Mouse (Mus musculus): ENCODE data around the gene Gm12394.
"Not testable (repeated sequence)": the region's sequence is repeated elsewhere in the genome, so short reads cannot be mapped to it uniquely, and the experiment has no call there.

The Gm12394 gene

GRCm38 (mm10) chr4:42856671-42857070 lies at the start of gene Gm12394:
Gene Gm12394 (minus strand): TSS chr4:42856771.
- in situ Hi-C loops (cut with MboI; ENCODE audit: low pct_unique_long_range_greater_than_20kb in 1 of 2, low sequenced_read_pairs in 2 of 2, unreplicated experiment in 1 of 2): not testable (repeated sequence)

- in situ Hi-C loops (cut with MboI; ENCODE audit: low pct_unique_long_range_greater_than_20kb in 1 of 2, low sequenced_read_pairs in 2 of 2, unreplicated experiment in 1 of 2): no loop called here
Measured at GRCm38 (mm10) chr4:42904966-42905365, 48.4 kb upstream of the Gm12394 start.

GRCm38 (mm10) chr4:42904523-42904922 lies 48.0 kb upstream of the Gm12394 start:
- in situ Hi-C loops (cut with MboI; ENCODE audit: low pct_unique_long_range_greater_than_20kb in 1 of 2, low sequenced_read_pairs in 2 of 2, unreplicated experiment in 1 of 2): no loop called here

GRCm38 (mm10) chr4:42903942-42904341 lies 47.4 kb upstream of the Gm12394 start:
- in situ Hi-C loops (cut with MboI; ENCODE audit: low pct_unique_long_range_greater_than_20kb in 1 of 2, low sequenced_read_pairs in 2 of 2, unreplicated experiment in 1 of 2): no loop called here

- in situ Hi-C loops (cut with MboI; ENCODE audit: low pct_unique_long_range_greater_than_20kb in 1 of 2, low sequenced_read_pairs in 2 of 2, unreplicated experiment in 1 of 2): no loop called here
Measured at GRCm38 (mm10) chr4:42902730-42903129, 46.2 kb upstream of the Gm12394 start.

- in situ Hi-C loops (cut with MboI; ENCODE audit: low pct_unique_long_range_greater_than_20kb in 1 of 2, low sequenced_read_pairs in 2 of 2, unreplicated experiment in 1 of 2): no loop called here
Measured at GRCm38 (mm10) chr4:42902174-42902573, 45.6 kb upstream of the Gm12394 start.

- in situ Hi-C loops (cut with MboI; ENCODE audit: low pct_unique_long_range_greater_than_20kb in 1 of 2, low sequenced_read_pairs in 2 of 2, unreplicated experiment in 1 of 2): no loop called here
Measured at GRCm38 (mm10) chr4:42900878-42901277, 44.3 kb upstream of the Gm12394 start.

- in situ Hi-C loops (cut with MboI; ENCODE audit: low pct_unique_long_range_greater_than_20kb in 1 of 2, low sequenced_read_pairs in 2 of 2, unreplicated experiment in 1 of 2): no loop called here
Measured at GRCm38 (mm10) chr4:42898914-42899313, 42.3 kb upstream of the Gm12394 start.

GRCm38 (mm10) chr4:42895118-42895517 lies 38.5 kb upstream of the Gm12394 start:
- in situ Hi-C loops (cut with MboI; ENCODE audit: low pct_unique_long_range_greater_than_20kb in 1 of 2, low sequenced_read_pairs in 2 of 2, unreplicated experiment in 1 of 2): no loop called here

- in situ Hi-C loops (cut with MboI; ENCODE audit: low pct_unique_long_range_greater_than_20kb in 1 of 2, low sequenced_read_pairs in 2 of 2, unreplicated experiment in 1 of 2): no loop called here
Measured at GRCm38 (mm10) chr4:42891176-42891575, 34.6 kb upstream of the Gm12394 start.

GRCm38 (mm10) chr4:42888806-42889205 lies 32.2 kb upstream of the Gm12394 start:
- in situ Hi-C loops (cut with MboI; ENCODE audit: low pct_unique_long_range_greater_than_20kb in 1 of 2, low sequenced_read_pairs in 2 of 2, unreplicated experiment in 1 of 2): no loop called here

- in situ Hi-C loops (cut with MboI; ENCODE audit: low pct_unique_long_range_greater_than_20kb in 1 of 2, low sequenced_read_pairs in 2 of 2, unreplicated experiment in 1 of 2): no loop called here
Measured at GRCm38 (mm10) chr4:42886926-42887325, 30.4 kb upstream of the Gm12394 start.

- in situ Hi-C loops (cut with MboI; ENCODE audit: low pct_unique_long_range_greater_than_20kb in 1 of 2, low sequenced_read_pairs in 2 of 2, unreplicated experiment in 1 of 2): no loop called here
Measured at GRCm38 (mm10) chr4:42880677-42880948, 24.0 kb upstream of the Gm12394 start.

- in situ Hi-C loops (cut with MboI; ENCODE audit: low pct_unique_long_range_greater_than_20kb in 1 of 2, low sequenced_read_pairs in 2 of 2, unreplicated experiment in 1 of 2): loop anchor here in 1 of 2 experiments (5.0 kb wide), 1 partner anchor 82 kb away; no protein-coding TSS in a partner anchor
Measured at GRCm38 (mm10) chr4:42879829-42880676, 23.5 kb upstream of the Gm12394 start.

GRCm38 (mm10) chr4:42877657-42878056 lies 21.1 kb upstream of the Gm12394 start:
- in situ Hi-C loops (cut with MboI; ENCODE audit: low pct_unique_long_range_greater_than_20kb in 1 of 2, low sequenced_read_pairs in 2 of 2, unreplicated experiment in 1 of 2): loop anchor here in 1 of 2 experiments (5.0 kb wide), 1 partner anchor 85 kb away; no protein-coding TSS in a partner anchor

GRCm38 (mm10) chr4:42876586-42877291 lies 20.2 kb upstream of the Gm12394 start:
- in situ Hi-C loops (cut with MboI; ENCODE audit: low pct_unique_long_range_greater_than_20kb in 1 of 2, low sequenced_read_pairs in 2 of 2, unreplicated experiment in 1 of 2): loop anchor here in 1 of 2 experiments (5.0 kb wide), 1 partner anchor 86 kb away; no protein-coding TSS in a partner anchor

GRCm38 (mm10) chr4:42874134-42874533 lies 17.6 kb upstream of the Gm12394 start, which contains the start of gene Fam205c:
Gene Fam205c (minus strand): TSS chr4:42874234.
- in situ Hi-C loops (cut with MboI; ENCODE audit: low pct_unique_long_range_greater_than_20kb in 1 of 2, low sequenced_read_pairs in 2 of 2, unreplicated experiment in 1 of 2): loop anchor here in 1 of 2 experiments (5.0 kb wide), 1 partner anchor 88 kb away; no protein-coding TSS in a partner anchor

- in situ Hi-C loops (cut with MboI; ENCODE audit: low pct_unique_long_range_greater_than_20kb in 1 of 2, low sequenced_read_pairs in 2 of 2, unreplicated experiment in 1 of 2): loop anchor here in 1 of 2 experiments (5.0 kb wide), 1 partner anchor 89 kb away; no protein-coding TSS in a partner anchor
Measured at GRCm38 (mm10) chr4:42872746-42873435, 16.3 kb upstream of the Gm12394 start.

GRCm38 (mm10) chr4:42872151-42872550 lies 15.6 kb upstream of the Gm12394 start:
- in situ Hi-C loops (cut with MboI; ENCODE audit: low pct_unique_long_range_greater_than_20kb in 1 of 2, low sequenced_read_pairs in 2 of 2, unreplicated experiment in 1 of 2): loop anchor here in 1 of 2 experiments (5.0 kb wide), 1 partner anchor 90 kb away; no protein-coding TSS in a partner anchor

Measured in mouse embryonic stem cell (cell line).